Mouse (Mus musculus) myocyte (in vitro differentiated cells): ENCODE data around the gene Ankrd33b.

Experiments used
- E2F4 ChIP-seq: IDR thresholded peaks from one replicate; pipeline ENCODE4 v1.6.1; 2011; ENCODE audit warnings: mild to moderate bottlenecking, control low read depth, moderate library complexity; ENCODE audit not compliant: insufficient read depth
- MYOD1 ChIP-seq, 3 experiments: IDR thresholded peaks; one replicate each; pipeline ENCODE4 v1.6.1; 2011; ENCODE audit warnings: control low read depth in 2 of 3, low read depth in 2 of 3, mild to moderate bottlenecking in 2 of 3, moderate library complexity in 1 of 3; ENCODE audit not compliant: insufficient read length in 2 of 3, control insufficient read depth in 1 of 3
- POLR2A ChIP-seq: IDR thresholded peaks from one replicate; pipeline ENCODE4 v1.6.1; 2011; ENCODE audit warnings: low read depth, mild to moderate bottlenecking, control low read depth, moderate library complexity; ENCODE audit not compliant: insufficient read length
- POLR2AphosphoS2 ChIP-seq: IDR thresholded peaks from one replicate; pipeline ENCODE4 v1.6.1; 2011; ENCODE audit warnings: low read depth, control low read depth; ENCODE audit not compliant: insufficient read length
- TCF12 ChIP-seq: IDR thresholded peaks from one replicate; pipeline ENCODE4 v1.6.1; 2011; ENCODE audit warnings: mild to moderate bottlenecking, control low read depth; ENCODE audit not compliant: poor library complexity, insufficient read depth, severe bottlenecking
- USF1 ChIP-seq: IDR thresholded peaks from one replicate; pipeline ENCODE4 v1.6.1; 2011; ENCODE audit warnings: low read depth, mild to moderate bottlenecking, control low read depth, moderate library complexity

GRCm38 (mm10) chr15:31255762-31256161, 111.8 kb downstream of the Ankrd33b start:
- TF ChIP-seq E2F4 (no peak), TCF12 (no peak), USF1 (no peak), POLR2AphosphoS2 (no peak), POLR2A (no peak), MYOD1 (IDR thresholded peaks at IDR 0.05; ENCODE audit: control insufficient read depth in 1 of 3, insufficient read length in 2 of 3, low read depth in 2 of 3) (peak in 1 of 3 experiments; percentile 22)
